Mouse (Mus musculus) heart, postnatal 0 days (tissue): ENCODE data around the gene Gcnt3. TPM values are rescaled to one million over a fixed set of nuclear protein-coding genes. Genes with fewer than 3 reads are reported as not detected.

Experiments
- ATAC-seq: fragments of 200-750 bp; cut with Nextera tagmentation; 2 replicates; pipeline ENCODE4 v1.8.0; 2017; ENCODE audit warnings: low read depth, moderate number of reproducible peaks, moderate library complexity; ENCODE audit not compliant: insufficient read depth
- DNase-seq: peaks from one replicate; pipeline ENCODE4 v3.0.0-alpha.2; 2016; ENCODE audit warnings: low spot score
- H3K27ac ChIP-seq: fragments of 300-500 bp; sonication (generic); 2 replicates; pipeline ENCODE4 v1.5.1; 2014; ENCODE audit warnings: low read depth, mild to moderate bottlenecking
- H3K27me3 ChIP-seq: fragments of 300-500 bp; sonication (generic); 2 replicates; pipeline ENCODE4 v1.6.1; 2014; ENCODE audit warnings: low read length, mixed read lengths; ENCODE audit not compliant: control insufficient read depth, insufficient read depth
- H3K36me3 ChIP-seq: fragments of 300-500 bp; sonication (generic); replicated peaks from 2 replicates; pipeline ENCODE4 v1.6.1; 2014; ENCODE audit warnings: low read length, mixed read lengths; ENCODE audit not compliant: control insufficient read depth, insufficient read depth
- H3K4me1 ChIP-seq: fragments of 300-500 bp; sonication (generic); 2 replicates; pipeline ENCODE4 v1.6.1; 2014; ENCODE audit warnings: antibody characterized with exemption; ENCODE audit not compliant: control insufficient read depth, insufficient read depth
- H3K4me2 ChIP-seq: fragments of 300-500 bp; sonication (generic); 2 replicates; pipeline ENCODE4 v1.6.1; 2014; ENCODE audit warnings: low read depth, mild to moderate bottlenecking, low read length, moderate library complexity
- H3K4me3 ChIP-seq: fragments of 300-500 bp; sonication (generic); 2 replicates; pipeline ENCODE4 v1.5.1; 2014; ENCODE audit warnings: low read depth, low read length
- H3K9ac ChIP-seq: fragments of 300-500 bp; sonication (generic); replicated peaks from 2 replicates; pipeline ENCODE4 v1.6.1; 2014; ENCODE audit warnings: low read depth, low read length, mixed read lengths
- H3K9me3 ChIP-seq: fragments of 300-500 bp; sonication (generic); replicated peaks from 2 replicates; pipeline ENCODE4 v1.6.1; 2016; ENCODE audit warnings: low read length; ENCODE audit not compliant: control insufficient read depth
- CTCF ChIP-seq: IDR thresholded peaks from 2 replicates; pipeline ENCODE4 v1.5.1; 2016; ENCODE audit warnings: antibody characterized with exemption, control low read depth, low read depth
- EP300 ChIP-seq: IDR thresholded peaks from 2 replicates; pipeline ENCODE4 v1.6.1; 2016; ENCODE audit warnings: antibody characterized with exemption, low read depth
- WGBS: fragments of 180-500 bp; shearing (Covaris S2); extraction: QIAGEN DNeasy Blood & Tissue Kit; methylation state at CpG from one replicate; pipeline ENCODE4 v1.1.7; 2014; 5-methylcytosine and 5-hydroxymethylcytosine counted together
- polyA plus RNA-seq: library from polyadenylated mRNA; unstranded; fragments of >200 nt; fragmentation: Nextera tagmentation; extraction: Ambion mirVana; gene quantifications from 2 replicates; pipeline ENCODE4 v1.2.1, GENCODE M21; 2015
- total RNA-seq: library from RNA; depleted of rRNA; stranded (reverse); fragments of >200 nt; gene quantifications from 2 replicates; pipeline ENCODE4 v1.2.3, GENCODE M21; 2014; ENCODE audit warnings: low replicate concordance

The Gcnt3 gene
- total and polyA plus RNA-seq, 2 experiments from 2014 or later: 0.04 TPM; not detected in 1

DNA sequence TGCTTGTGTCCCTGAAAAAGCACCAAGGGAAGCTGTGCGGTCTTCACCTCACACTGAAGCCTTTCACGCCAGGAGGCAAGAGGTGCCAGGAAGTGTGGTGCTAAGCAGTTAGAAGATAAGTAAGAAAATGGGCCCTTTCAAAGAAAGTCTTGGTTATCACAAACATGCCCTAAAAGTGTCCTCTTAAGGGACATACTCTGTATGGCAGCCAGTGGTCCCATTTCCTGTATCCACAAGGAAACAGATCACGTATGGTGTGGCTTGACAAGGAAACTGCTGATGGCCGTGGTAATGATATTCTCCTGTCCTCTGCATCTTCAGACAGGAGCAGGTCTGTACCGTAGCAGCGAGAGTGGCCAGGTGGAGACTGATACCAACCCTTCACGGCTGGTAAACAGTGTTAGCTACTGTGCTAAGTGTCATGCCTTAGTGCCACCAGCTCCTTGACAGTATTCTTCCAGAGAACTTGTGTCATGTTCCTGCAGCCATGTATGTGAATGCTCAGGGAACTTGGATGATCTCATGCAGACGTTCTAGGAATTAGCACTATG is 28.1 kb downstream of the Gcnt3 start:
- H3K4me3 ChIP-seq: no peak overlapping the region
- H3K36me3 ChIP-seq: peaks cover 44% of the 10 kb centered on the region
- no peaks in the 10 kb centered on the region for H3K9me3 ChIP-seq
- WGBS: 65% methylated on average over 8 of the region's 8 CpGs
- TF ChIP-seq EP300 (no peak), CTCF (no peak)
- H3K9ac ChIP-seq: no peak overlapping the region
- no peak for DNase-seq
- ATAC-seq: no peak
- no peak overlapping the region for H3K4me2 ChIP-seq
- peaks cover 11% of the 10 kb centered on the region for H3K4me1 ChIP-seq
- H3K27me3 ChIP-seq: no peaks in the 10 kb centered on the region
- no peak overlapping the region for H3K27ac ChIP-seq

DNA sequence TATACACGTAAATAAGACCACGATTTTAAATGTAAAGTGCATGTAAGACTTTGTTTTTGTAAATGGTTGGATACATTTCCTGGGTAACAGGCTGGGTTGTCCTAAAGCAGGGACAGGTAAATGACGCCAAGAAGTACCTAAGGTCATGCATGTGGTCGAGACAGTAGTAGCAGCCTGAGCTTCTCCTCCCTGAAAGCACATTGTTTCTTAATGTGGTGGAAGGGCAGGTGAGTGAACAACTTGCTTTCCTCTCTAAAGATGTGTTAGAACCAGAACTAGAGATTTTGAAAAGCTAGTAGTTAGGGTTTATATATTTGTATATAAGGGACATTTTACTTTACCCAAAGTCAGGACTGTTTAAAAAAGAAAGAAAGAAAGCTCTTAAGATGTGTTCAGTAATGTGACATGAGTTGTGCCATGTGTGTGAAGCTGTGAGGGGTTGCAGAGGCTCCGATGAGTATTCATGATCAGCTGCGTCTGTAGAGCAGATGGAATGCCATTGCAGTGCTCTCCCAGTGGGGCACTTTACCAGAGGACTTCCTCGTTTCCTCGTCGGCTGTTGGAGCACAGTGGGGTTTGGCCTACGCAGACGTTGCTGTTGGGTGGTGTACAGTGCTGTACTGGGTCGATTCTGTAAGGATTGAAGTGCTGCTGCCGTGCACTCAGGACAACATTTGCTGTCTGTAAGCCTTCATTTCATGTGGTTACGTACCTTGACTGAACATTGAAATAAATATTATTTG is 30.2 kb downstream of the Gcnt3 start:
- H3K36me3 ChIP-seq: peaks cover 63% of the 10 kb centered on the region
- no peak overlapping the region for H3K9ac ChIP-seq

DNA sequence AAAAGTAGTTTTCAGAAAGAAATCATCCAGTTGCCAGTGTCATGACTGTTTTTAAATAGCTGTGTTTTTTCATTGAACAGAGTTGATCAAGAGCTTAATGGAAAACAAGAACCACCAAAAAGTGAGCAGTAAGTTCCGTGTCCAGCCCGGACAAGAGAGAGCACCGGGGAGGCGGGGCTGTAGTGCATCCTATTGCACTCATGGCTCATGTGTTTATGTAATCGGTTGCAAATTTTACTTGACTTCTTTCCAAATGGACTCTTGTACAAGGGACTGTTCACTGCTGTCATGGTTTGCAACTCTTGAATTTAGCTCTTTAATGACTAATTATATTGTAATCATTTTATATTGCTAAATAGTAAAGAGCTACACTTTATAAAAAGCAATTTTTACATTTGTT is 30.9 kb downstream of the Gcnt3 start:
- H3K9ac ChIP-seq: no peak overlapping the region
- H3K4me2 ChIP-seq: no peak overlapping the region
- DNase-seq (no peak), ATAC-seq (no peak)
- no peaks in the 10 kb centered on the region; the same call in 1 of the 2 replicates for H3K4me1 ChIP-seq
- H3K27me3 ChIP-seq: no peaks in the 10 kb centered on the region
- no peaks in the 10 kb centered on the region for H3K9me3 ChIP-seq
- H3K36me3 ChIP-seq: peaks cover 70% of the 10 kb centered on the region
- no peak overlapping the region for H3K27ac ChIP-seq
- 81% methylated on average over 5 of the region's 5 CpGs for WGBS
- no peak overlapping the region for H3K4me3 ChIP-seq
- TF ChIP-seq CTCF: no peak
- no peak for TF ChIP-seq EP300

More for the DNA sequence above, 30.2 kb downstream of the Gcnt3 start:
- no peak for TF ChIP-seq EP300
- no peak for TF ChIP-seq CTCF
- H3K4me2 ChIP-seq: no peak overlapping the region
- no peak overlapping the region for H3K27ac ChIP-seq
- H3K4me1 ChIP-seq: no peaks in the 10 kb centered on the region; the same call in 1 of the 2 replicates
- ATAC-seq (no peak), DNase-seq (no peak)
- no peaks in the 10 kb centered on the region for H3K9me3 ChIP-seq
- H3K4me3 ChIP-seq: no peak overlapping the region
- H3K27me3 ChIP-seq: no peaks in the 10 kb centered on the region
- 85% methylated on average over 14 of the region's 14 CpGs for WGBS

DNA sequence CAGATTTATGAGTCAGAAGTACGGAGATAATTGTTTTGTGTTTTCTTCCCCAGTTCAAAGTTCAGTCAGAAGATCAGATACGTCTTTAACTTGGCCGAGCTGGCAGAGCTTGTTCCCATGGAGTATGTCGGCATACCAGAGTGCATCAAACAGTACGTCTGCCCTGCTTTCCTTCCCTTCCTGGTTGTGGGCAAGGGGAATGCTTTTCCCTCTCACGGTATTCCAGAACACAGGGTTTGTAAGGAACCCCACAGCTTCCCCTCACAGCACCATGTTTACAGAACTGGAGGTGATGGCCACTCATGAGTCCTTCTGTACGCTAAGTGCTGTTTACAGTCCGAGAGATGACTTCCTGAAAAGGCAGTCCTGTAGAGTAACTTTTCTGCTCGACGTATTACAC is 34.4 kb downstream of the Gcnt3 start:
- no peak for ATAC-seq
- 86% methylated on average over 10 of the region's 10 CpGs for WGBS
- H3K36me3 ChIP-seq: peaks cover 85% of the 10 kb centered on the region

DNA sequence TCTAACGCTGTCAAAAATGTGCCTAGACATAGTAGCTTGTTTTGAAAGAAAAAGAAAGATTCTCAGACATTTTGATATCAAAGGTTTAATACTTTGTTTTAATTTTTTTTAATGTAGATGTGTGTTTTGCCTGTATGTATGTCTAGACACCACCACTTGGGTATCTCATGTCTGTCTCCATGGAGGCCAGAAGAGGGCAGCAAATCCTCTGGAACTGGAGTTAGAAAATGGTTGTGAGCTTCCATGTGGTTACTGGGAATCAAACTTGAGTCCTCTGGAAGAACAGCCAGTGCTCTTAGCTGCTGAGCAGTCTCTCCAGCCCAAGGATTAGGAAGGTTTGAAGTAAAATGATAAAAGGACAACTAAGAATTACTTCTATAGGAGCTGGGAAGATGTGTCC is 38.6 kb downstream of the Gcnt3 start:
- 70% methylated on average over 1 of the region's 1 CpGs for whole genome bisulfite sequencing
- DNase-seq: no peak
- no peak for ATAC-seq
- no peak overlapping the region for H3K4me3 ChIP-seq
- no peak overlapping the region for H3K27ac ChIP-seq
- H3K36me3 ChIP-seq: peaks cover 88% of the 10 kb centered on the region
- no peak for TF ChIP-seq CTCF
- no peak for TF ChIP-seq EP300
- H3K9me3 ChIP-seq: no peaks in the 10 kb centered on the region
- peaks cover 8% of the 10 kb centered on the region for H3K4me1 ChIP-seq
- no peaks in the 10 kb centered on the region for H3K27me3 ChIP-seq
- no peak overlapping the region for H3K9ac ChIP-seq
- no peak overlapping the region for H3K4me2 ChIP-seq

More for the DNA sequence above, 34.4 kb downstream of the Gcnt3 start:
- Histone ChIP-seq H3K9ac (no peak overlapping the region), H3K27ac (no peak overlapping the region), H3K4me3 (no peak overlapping the region), H3K4me2 (no peak overlapping the region), H3K27me3 (no peaks in the 10 kb centered on the region), H3K4me1 (no peaks in the 10 kb centered on the region), H3K9me3 (no peaks in the 10 kb centered on the region)
- no peak for DNase-seq
- TF ChIP-seq EP300: no peak
- TF ChIP-seq CTCF: no peak
